Mouse (Mus musculus): ENCODE results near the gene Dnajb14.

DNA sequence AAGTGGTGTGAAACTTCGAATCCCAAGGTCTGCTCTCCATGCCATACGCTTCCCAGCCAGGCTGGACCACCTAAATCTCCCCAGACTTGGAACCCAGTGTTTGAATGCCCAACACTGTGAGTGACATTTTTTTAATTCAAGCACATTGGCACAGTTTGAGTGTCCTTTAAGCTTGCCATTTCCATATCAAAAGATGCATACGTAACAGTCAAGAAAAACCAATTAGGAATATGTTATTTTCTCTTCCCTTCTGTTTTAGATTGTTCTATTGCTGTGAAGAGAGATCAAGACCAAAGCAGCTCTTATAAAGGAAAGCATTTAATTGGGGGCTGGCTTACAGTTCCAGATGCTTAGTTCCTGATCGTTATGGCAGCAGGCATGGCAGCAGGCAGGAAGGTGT is 6.0 kb upstream of the Dnajb14 start:
- TF ChIP-seq CTCF (IDR thresholded peaks at IDR 0.05; ENCODE audit: low read depth, low read length), result no peak
- no peak for TF ChIP-seq POLR2A (IDR thresholded peaks at IDR 0.05; ENCODE audit: extremely low read depth, insufficient read depth, low read length)

Measured in liver, adult 2 months (tissue).